Mouse (Mus musculus) midbrain, embryonic 11.5 days (tissue): ENCODE data around the gene Patj. TPM values are rescaled to one million over a fixed set of nuclear protein-coding genes. Genes with fewer than 3 reads are reported as not detected.

Source experiments
- ATAC-seq: fragments of 200-750 bp; cut with Nextera tagmentation; 2 replicates; pipeline ENCODE4 v1.8.0; 2017; ENCODE audit warnings: moderate TSS enrichment, moderate library complexity; ENCODE audit not compliant: low FRiP score
- DNase-seq: peaks from one replicate; pipeline ENCODE4 v3.0.0; 2015; ENCODE audit warnings: low spot score; ENCODE audit errors: missing footprints
- H3K27ac ChIP-seq: fragments of 300-500 bp; sonication (generic); 2 replicates; pipeline ENCODE4 v1.5.1; 2014; ENCODE audit warnings: low read depth, low read length
- H3K27me3 ChIP-seq: fragments of 300-500 bp; sonication (generic); 2 replicates; pipeline ENCODE4 v1.6.1; 2014; ENCODE audit warnings: mild to moderate bottlenecking, low read length, moderate library complexity, mixed read lengths; ENCODE audit not compliant: control insufficient read depth, insufficient read depth
- H3K36me3 ChIP-seq: fragments of 300-500 bp; sonication (generic); 2 replicates; pipeline ENCODE4 v1.6.1; 2014; ENCODE audit warnings: mild to moderate bottlenecking, low read length, moderate library complexity, mixed read lengths; ENCODE audit not compliant: control insufficient read depth, insufficient read depth
- H3K4me1 ChIP-seq: fragments of 300-500 bp; sonication (generic); 2 replicates; pipeline ENCODE4 v1.6.1; 2014; ENCODE audit warnings: low read length; ENCODE audit not compliant: control insufficient read depth, insufficient read depth
- H3K4me2 ChIP-seq: fragments of 300-500 bp; sonication (generic); 2 replicates; pipeline ENCODE4 v1.6.1; 2014; ENCODE audit warnings: mild to moderate bottlenecking, moderate library complexity
- H3K4me3 ChIP-seq: fragments of 300-500 bp; sonication (generic); 2 replicates; pipeline ENCODE4 v1.5.1; 2014; ENCODE audit warnings: low read depth, low read length
- H3K9ac ChIP-seq: fragments of 300-500 bp; sonication (generic); 2 replicates; pipeline ENCODE4 v1.6.1; 2014; ENCODE audit warnings: low read length
- H3K9me3 ChIP-seq: fragments of 300-500 bp; sonication (generic); 2 replicates; pipeline ENCODE4 v1.6.1; 2016; ENCODE audit warnings: low read length; ENCODE audit not compliant: control insufficient read depth
- WGBS: fragments of 180-500 bp; shearing (Covaris S2); extraction: QIAGEN DNeasy Blood & Tissue Kit; methylation state at CpG from one replicate; pipeline ENCODE4 v1.1.7; 2014; 5-methylcytosine and 5-hydroxymethylcytosine counted together
- polyA plus RNA-seq: library from polyadenylated mRNA; unstranded; fragments of >200 nt; fragmentation: Nextera tagmentation; extraction: Ambion mirVana; gene quantifications from 2 replicates; pipeline ENCODE4 v1.2.1, GENCODE M21; 2014

The Patj gene
- polyA plus RNA-seq, 1 experiment from 2014 or later, result 7.4 TPM

DNA sequence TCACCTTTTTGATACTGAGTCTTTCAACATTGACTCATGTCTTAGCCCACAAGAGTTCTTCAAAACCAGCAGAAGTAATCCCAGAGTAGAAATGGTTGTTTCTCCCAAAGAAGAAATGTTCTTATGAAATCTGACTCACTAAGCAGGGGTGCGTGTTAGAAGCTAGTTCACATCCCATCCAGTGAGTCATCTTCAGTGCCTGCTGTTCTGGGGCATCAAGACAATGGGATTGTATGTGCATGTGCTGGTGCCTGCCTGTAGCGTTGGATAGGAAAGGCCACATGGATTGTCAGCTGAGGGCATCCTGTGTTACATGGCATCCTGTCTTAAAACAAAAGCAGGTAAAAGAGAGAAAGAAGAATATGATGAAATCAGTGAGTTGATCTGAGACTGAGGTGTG lies 59.8 kb downstream of the Patj start:
- ATAC-seq (no peak), DNase-seq (no peak)
- H3K4me2 ChIP-seq, result no peak overlapping the region
- no peaks in the 10 kb centered on the region for H3K4me1 ChIP-seq
- no peak overlapping the region for H3K4me3 ChIP-seq
- no peaks in the 10 kb centered on the region for H3K9me3 ChIP-seq
- WGBS, result 97% methylated on average over 2 of the region's 2 CpGs
- H3K27me3 ChIP-seq, result no peaks in the 10 kb centered on the region
- H3K36me3 ChIP-seq, result no peaks in the 10 kb centered on the region
- H3K27ac ChIP-seq, result no peak overlapping the region
- H3K9ac ChIP-seq, result no peak overlapping the region

GRCm38 (mm10) chr4:98455910-98456309 lies 60.3 kb downstream of the Patj start:
- no peak overlapping the region for H3K4me3 ChIP-seq
- H3K36me3 ChIP-seq, result no peaks in the 10 kb centered on the region
- H3K9me3 ChIP-seq, result no peaks in the 10 kb centered on the region
- 86% methylated on average over 8 of the region's 8 CpGs for WGBS
- no peak overlapping the region for H3K9ac ChIP-seq
- DNase-seq, result no peak
- H3K27me3 ChIP-seq, result no peaks in the 10 kb centered on the region
- ATAC-seq, result no peak
- H3K4me2 ChIP-seq, result no peak overlapping the region
- no peak overlapping the region for H3K27ac ChIP-seq
- H3K4me1 ChIP-seq, result no peaks in the 10 kb centered on the region

- ATAC-seq (0 out of 2 replicates have a peak, but pooled peaks have one; percentile 24), DNase-seq (no peak)
- Histone ChIP-seq H3K36me3 (no peaks in the 10 kb centered on the region), H3K27me3 (no peaks in the 10 kb centered on the region), H3K9me3 (no peaks in the 10 kb centered on the region), H3K9ac (no peak overlapping the region), H3K27ac (no peak overlapping the region), H3K4me3 (no peak overlapping the region), H3K4me2 (no peak overlapping the region), H3K4me1 (no peaks in the 10 kb centered on the region)
- WGBS, result 93% methylated on average over 2 of the region's 2 CpGs
These were observed 66.3 kb downstream of the Patj start for GRCm38 (mm10) chr4:98461804-98462341.

- ATAC-seq (no peak), DNase-seq (no peak)
- Histone ChIP-seq H3K4me1 (no peaks in the 10 kb centered on the region), H3K9ac (no peak overlapping the region), H3K27ac (no peak overlapping the region), H3K4me2 (no peak overlapping the region), H3K36me3 (no peaks in the 10 kb centered on the region), H3K27me3 (no peaks in the 10 kb centered on the region), H3K4me3 (no peak overlapping the region), H3K9me3 (no peaks in the 10 kb centered on the region)
- 87% methylated on average over 1 of the region's 1 CpGs for WGBS
These were observed 69.9 kb downstream of the Patj start for GRCm38 (mm10) chr4:98465476-98465875.

DNA sequence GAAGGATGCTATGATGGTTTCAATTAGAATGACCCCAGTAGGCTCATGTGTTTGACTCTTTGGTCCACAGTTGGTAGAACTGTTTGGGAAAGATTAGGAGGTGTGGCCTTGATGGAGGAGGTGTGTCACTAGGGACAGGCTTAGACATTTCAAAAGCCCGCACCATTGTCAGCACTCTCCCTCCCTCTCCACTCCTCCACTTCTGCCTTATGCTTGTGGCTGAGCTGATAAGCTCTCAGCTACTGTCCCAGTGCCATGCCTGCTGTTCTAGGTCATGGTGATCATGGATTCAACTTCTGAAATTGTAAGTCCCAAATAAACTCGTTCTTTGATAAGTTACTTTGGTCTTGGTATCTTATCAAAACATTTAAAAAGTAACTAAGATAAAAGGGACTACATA lies 70.3 kb downstream of the Patj start:
- Histone ChIP-seq H3K36me3 (no peaks in the 10 kb centered on the region), H3K4me1 (no peaks in the 10 kb centered on the region), H3K4me3 (no peak overlapping the region), H3K9me3 (no peaks in the 10 kb centered on the region), H3K27me3 (no peaks in the 10 kb centered on the region), H3K9ac (no peak overlapping the region), H3K27ac (no peak overlapping the region), H3K4me2 (no peak overlapping the region)
- DNase-seq (no peak), ATAC-seq (no peak)
- WGBS, result 86% methylated on average over 2 of the region's 2 CpGs

GRCm38 (mm10) chr4:98471376-98471775 lies 75.8 kb downstream of the Patj start:
- Histone ChIP-seq H3K27me3 (no peaks in the 10 kb centered on the region), H3K4me2 (no peak overlapping the region), H3K9ac (no peak overlapping the region), H3K4me3 (no peak overlapping the region), H3K4me1 (no peaks in the 10 kb centered on the region), H3K36me3 (no peaks in the 10 kb centered on the region), H3K9me3 (no peaks in the 10 kb centered on the region), H3K27ac (no peak overlapping the region)
- DNase-seq (no peak), ATAC-seq (no peak)
- WGBS, result 84% methylated on average over 7 of the region's 7 CpGs

DNA sequence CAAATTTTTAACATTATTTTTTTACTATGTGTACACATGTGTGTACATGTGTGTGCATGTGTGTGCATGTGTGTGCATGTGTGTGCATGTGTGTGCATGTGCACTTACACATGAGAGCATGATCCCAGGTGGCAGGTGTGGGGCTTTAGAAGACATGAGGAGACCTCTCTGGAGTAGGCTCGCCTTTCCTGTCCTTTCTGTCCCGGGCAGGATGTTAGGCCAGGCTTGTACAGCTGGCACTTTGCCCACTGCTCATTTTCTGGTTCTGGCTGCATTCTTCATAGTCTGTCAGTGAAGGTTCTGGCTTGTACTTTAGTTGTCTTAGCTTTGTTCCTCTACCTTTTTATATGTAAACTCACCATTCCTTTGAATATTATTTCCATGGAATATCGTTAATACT lies 77.9 kb downstream of the Patj start:
- no peak for ATAC-seq
- H3K4me1 ChIP-seq, result no peaks in the 10 kb centered on the region
- no peak for DNase-seq
- H3K36me3 ChIP-seq, result no peaks in the 10 kb centered on the region
- H3K4me3 ChIP-seq, result no peak overlapping the region
- 89% methylated on average over 3 of the region's 3 CpGs for WGBS
- H3K9me3 ChIP-seq, result no peaks in the 10 kb centered on the region
- no peak overlapping the region for H3K27ac ChIP-seq
- no peaks in the 10 kb centered on the region for H3K27me3 ChIP-seq
- H3K9ac ChIP-seq, result no peak overlapping the region
- H3K4me2 ChIP-seq, result no peak overlapping the region

DNA sequence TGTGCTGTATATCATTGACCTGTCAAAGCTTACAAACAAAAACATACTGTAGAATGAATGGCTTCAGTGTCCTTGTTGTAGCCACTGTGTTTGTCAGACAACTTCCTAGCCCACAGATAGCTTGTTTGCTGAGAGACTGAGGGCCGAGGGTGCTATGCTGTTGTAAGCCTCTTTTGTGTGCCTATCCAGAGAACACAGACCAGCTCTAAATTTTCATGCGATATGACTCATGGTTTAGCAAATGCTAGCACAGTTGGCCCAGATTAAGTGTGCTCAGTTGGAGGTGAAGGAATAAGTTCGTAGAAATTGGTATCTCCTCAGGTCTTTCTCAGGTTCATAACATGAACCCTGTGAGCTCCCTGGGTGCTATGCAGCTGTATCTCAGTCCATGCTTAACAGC lies 82.4 kb downstream of the Patj start:
- ATAC-seq (no peak), DNase-seq (no peak)
- H3K9me3 ChIP-seq, result no peaks in the 10 kb centered on the region
- no peaks in the 10 kb centered on the region for H3K36me3 ChIP-seq
- H3K9ac ChIP-seq, result no peak overlapping the region
- H3K27me3 ChIP-seq, result no peaks in the 10 kb centered on the region
- WGBS, result 83% methylated on average over 3 of the region's 3 CpGs
- no peak overlapping the region for H3K27ac ChIP-seq
- no peak overlapping the region for H3K4me3 ChIP-seq
- H3K4me2 ChIP-seq, result no peak overlapping the region
- H3K4me1 ChIP-seq, result no peaks in the 10 kb centered on the region

DNA sequence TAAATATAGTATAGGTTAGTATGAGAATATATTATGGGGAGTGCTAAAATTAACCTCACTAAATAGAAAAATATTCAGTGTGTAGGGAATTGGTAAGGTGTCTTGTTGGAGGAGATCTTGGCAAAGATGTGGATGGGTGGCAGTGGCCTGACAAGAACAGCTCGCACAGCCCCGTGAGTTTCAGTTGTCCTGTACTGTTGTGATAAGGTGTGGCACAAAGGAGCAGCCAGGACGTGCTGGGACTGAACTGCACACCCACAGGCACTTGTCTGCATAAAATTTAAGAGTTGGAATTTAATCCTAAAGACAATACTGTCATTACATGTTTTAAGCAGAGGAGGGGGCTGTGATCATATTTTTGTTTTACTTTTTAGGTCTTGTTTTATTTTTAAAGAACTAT lies 90.9 kb downstream of the Patj start:
- no peak overlapping the region for H3K9ac ChIP-seq
- no peak overlapping the region for H3K4me2 ChIP-seq
- H3K4me1 ChIP-seq, result no peaks in the 10 kb centered on the region
- WGBS, result 83% methylated on average over 3 of the region's 3 CpGs
- H3K27me3 ChIP-seq, result no peaks in the 10 kb centered on the region
- H3K4me3 ChIP-seq, result no peak overlapping the region
- H3K27ac ChIP-seq, result no peak overlapping the region
- no peak for ATAC-seq
- H3K9me3 ChIP-seq, result no peaks in the 10 kb centered on the region
- no peak for DNase-seq
- no peaks in the 10 kb centered on the region for H3K36me3 ChIP-seq

GRCm38 (mm10) chr4:98486901-98487300 lies 91.3 kb downstream of the Patj start:
- Histone ChIP-seq H3K36me3 (no peaks in the 10 kb centered on the region), H3K9ac (no peak overlapping the region), H3K9me3 (no peaks in the 10 kb centered on the region), H3K4me2 (no peak overlapping the region), H3K4me1 (no peaks in the 10 kb centered on the region), H3K4me3 (no peak overlapping the region), H3K27me3 (no peaks in the 10 kb centered on the region), H3K27ac (no peak overlapping the region)
- ATAC-seq, result no peak
- WGBS, result 88% methylated on average over 4 of the region's 4 CpGs
- DNase-seq, result no peak
